Mouse (Mus musculus): ENCODE measurements around the gene Smchd1.
A peak's percentile ranks its signal among the peaks of the same experiment; 100 is the strongest.

Smchd1 gene

GRCm38 (mm10) chr17:71309141-71309540 is 166.0 kb downstream of the Smchd1 start:
- no peak for DNase-seq

GRCm38 (mm10) chr17:71308296-71308695 is 166.8 kb downstream of the Smchd1 start:
- DNase-seq: no peak

GRCm38 (mm10) chr17:71307251-71307790 is 167.8 kb downstream of the Smchd1 start:
- no peak for DNase-seq

GRCm38 (mm10) chr17:71306716-71307115 is 168.4 kb downstream of the Smchd1 start:
- DNase-seq: no peak

GRCm38 (mm10) chr17:71306091-71306490 is 169.1 kb downstream of the Smchd1 start:
- DNase-seq: no peak

GRCm38 (mm10) chr17:71303444-71303843 is 171.7 kb downstream of the Smchd1 start:
- peak; percentile 41 to 46 for DNase-seq

- DNase-seq: no peak
These were observed 173.7 kb downstream of the Smchd1 start for GRCm38 (mm10) chr17:71301413-71301812.

GRCm38 (mm10) chr17:71300338-71300737 is 174.8 kb downstream of the Smchd1 start:
- DNase-seq: no peak

- no peak for DNase-seq
These were observed 175.3 kb downstream of the Smchd1 start for GRCm38 (mm10) chr17:71299879-71300278.

GRCm38 (mm10) chr17:71294570-71294969 is 180.6 kb downstream of the Smchd1 start:
- DNase-seq: no peak

Measured in cerebellum, postnatal 10 days (tissue).